11 mouse cellular contexts compared by ENCODE assay signal in the genomic region with DNA sequence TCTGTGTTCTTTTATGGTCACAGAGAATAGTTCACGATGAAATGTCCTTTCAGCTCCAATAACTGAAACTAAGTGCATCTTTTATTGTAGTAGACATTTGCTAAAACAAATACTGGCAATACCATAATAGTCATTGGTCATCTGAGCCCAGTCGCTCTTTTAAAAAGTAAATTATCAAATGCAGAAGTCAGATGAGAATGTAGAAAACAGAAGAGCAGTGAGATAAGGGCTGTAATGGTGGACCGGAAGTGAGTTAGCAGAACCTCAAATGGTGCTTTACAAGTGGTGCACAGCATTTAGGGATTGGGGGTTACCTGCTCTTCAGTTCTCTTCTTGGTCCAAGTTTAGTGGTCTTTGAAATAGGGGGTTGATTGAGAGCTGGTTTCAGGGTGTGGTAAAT.
"Had no signal": no experiment of that assay in that cellular context is flagged by ENCODE, and none has a peak within 500 bp of the region (broad histone marks: within the 10 kb centered on the region; RNA-seq: fewer than 3 reads in every experiment).

No protein-coding gene starts in this region.

- H3K27me3 ChIP-seq: intestine, embryonic 15.5 days; limb, embryonic 13.5 days; midbrain, embryonic 13.5 days had no signal

- H3K36me3 ChIP-seq: intestine, embryonic 15.5 days; limb, embryonic 13.5 days; midbrain, embryonic 13.5 days had no signal

- ATAC-seq: intestine, embryonic 15.5 days; midbrain, embryonic 13.5 days had no signal

- H3K4me3 ChIP-seq: intestine, embryonic 15.5 days; limb, embryonic 13.5 days; midbrain, embryonic 13.5 days had no signal

- H3K4me1 ChIP-seq: intestine, embryonic 15.5 days; limb, embryonic 13.5 days; midbrain, embryonic 13.5 days had no signal

- DNase-seq: kidney, adult 2 months; kidney, postnatal 25 days; left cerebral cortex, postnatal 4 days; lung, adult 18-20 months; right cerebral cortex, adult 18-20 months; right cerebral cortex, postnatal 25 days; thymus, adult 18-20 months; thymus, postnatal 25 days had no signal

- H3K9me3 ChIP-seq: intestine, embryonic 15.5 days; limb, embryonic 13.5 days; midbrain, embryonic 13.5 days had no signal
